Mouse (Mus musculus) induced T-regulatory cell, adult 2 months (primary cell): ENCODE results near the gene Draxin.
"Not testable (repeated sequence)": the region's sequence is repeated elsewhere in the genome, so short reads cannot be mapped to it uniquely, and the experiment has no call there.

Experiments used
- DNase-seq: peaks from one replicate; pipeline ENCODE4 v3.0.0-alpha.2; 2012; ENCODE audit warnings: low read depth

Draxin gene

GRCm38 (mm10) chr4:148056801-148057200, 73.7 kb downstream of the Draxin start:
- no peak for DNase-seq

- no peak for DNase-seq
These were observed 74.3 kb downstream of the Draxin start for GRCm38 (mm10) chr4:148056246-148056645.

- no peak for DNase-seq
These were observed 75.4 kb downstream of the Draxin start for GRCm38 (mm10) chr4:148054961-148055695.

GRCm38 (mm10) chr4:148053417-148053920, 77.0 kb downstream of the Draxin start:
- no peak for DNase-seq

GRCm38 (mm10) chr4:148052976-148053375, 77.5 kb downstream of the Draxin start:
- DNase-seq: no peak

GRCm38 (mm10) chr4:148051886-148052285, 78.6 kb downstream of the Draxin start:
- no peak for DNase-seq

GRCm38 (mm10) chr4:148051046-148051776, 79.3 kb downstream of the Draxin start:
- DNase-seq: no peak

GRCm38 (mm10) chr4:148050396-148050914, 80.0 kb downstream of the Draxin start:
- not testable (repeated sequence) for DNase-seq
